Mouse (Mus musculus): Measurements from ENCODE around the gene Pxn. TPM values are rescaled to one million over a fixed set of nuclear protein-coding genes. Genes with fewer than 3 reads are reported as not detected.

Pxn gene
- polyA plus RNA-seq, 1 experiment from 2014 or later = 11.3 TPM

Small RNA genes within 50 kb of the gene (microRNA-seq; reads per million reads assigned to microRNA genes)
- 0.59 reads per million for gene Mir7029

Other genes starting within 250 kb of the Pxn start
- 96.5 and 122 TPM in 2 replicates for gene Rnf10, start 233.8 kb upstream of the Pxn start, polyA plus RNA-seq (2014; fragmentation: Nextera tagmentation; extraction: Ambion mirVana)
- gene Coq5, start 227.0 kb upstream of the Pxn start, polyA plus RNA-seq (2014; fragmentation: Nextera tagmentation; extraction: Ambion mirVana) = 49.6 and 50.0 TPM in 2 replicates
- gene Dynll1, start 205.7 kb upstream of the Pxn start, polyA plus RNA-seq (2014; fragmentation: Nextera tagmentation; extraction: Ambion mirVana) = 1,201 and 1,312 TPM in 2 replicates
- 132 and 150 TPM in 2 replicates for gene Srsf9, start 179.5 kb upstream of the Pxn start, polyA plus RNA-seq (2014; fragmentation: Nextera tagmentation; extraction: Ambion mirVana)
- 38.2 and 43.4 TPM in 2 replicates for gene Gatc, start 165.5 kb upstream of the Pxn start, polyA plus RNA-seq (2014; fragmentation: Nextera tagmentation; extraction: Ambion mirVana)
- 48.4 and 50.1 TPM in 2 replicates for gene Triap1, start 165.5 kb upstream of the Pxn start, polyA plus RNA-seq (2014; fragmentation: Nextera tagmentation; extraction: Ambion mirVana)
- gene Cox6a1, start 157.7 kb upstream of the Pxn start, polyA plus RNA-seq (2014; fragmentation: Nextera tagmentation; extraction: Ambion mirVana) = 938 and 1,310 TPM in 2 replicates
- 71.6 and 101 TPM in 2 replicates for gene Msi1, start 77.1 kb upstream of the Pxn start, polyA plus RNA-seq (2014; fragmentation: Nextera tagmentation; extraction: Ambion mirVana)
- not detected in 2 replicates for gene Pla2g1b, start 40.4 kb upstream of the Pxn start, polyA plus RNA-seq (2014; fragmentation: Nextera tagmentation; extraction: Ambion mirVana)
- 23.8 and 25.9 TPM in 2 replicates for gene Sirt4, start 22.0 kb upstream of the Pxn start, polyA plus RNA-seq (2014; fragmentation: Nextera tagmentation; extraction: Ambion mirVana)
- 1,038 and 1,071 TPM in 2 replicates for gene Rplp0, start 52.8 kb downstream of the Pxn start, polyA plus RNA-seq (2014; fragmentation: Nextera tagmentation; extraction: Ambion mirVana)
- gene Gcn1l1, start 58.6 kb downstream of the Pxn start, polyA plus RNA-seq (2014; fragmentation: Nextera tagmentation; extraction: Ambion mirVana) = 40.5 and 51.2 TPM in 2 replicates
- gene Rab35, start 125.2 kb downstream of the Pxn start, polyA plus RNA-seq (2014; fragmentation: Nextera tagmentation; extraction: Ambion mirVana) = 24.9 and 28.0 TPM in 2 replicates
- gene Bicdl1, start 224.9 kb downstream of the Pxn start, polyA plus RNA-seq (2014; fragmentation: Nextera tagmentation; extraction: Ambion mirVana) = 39.0 and 42.2 TPM in 2 replicates